Mouse (Mus musculus) fat pad, adult 2 months (tissue): ENCODE results near the gene Mgll.

Source experiments
- DNase-seq: peaks from one replicate; pipeline ENCODE4 v3.0.0-alpha.2; 2011; ENCODE audit warnings: low read depth, low spot score; ENCODE audit errors: extremely low read depth

Gene Mgll

GRCm38 (mm10) chr6:88724313-88725195, at the start of gene Mgll:
Mgll (plus strand) TSS chr6:88724412.
- DNase-seq = no peak

- DNase-seq = no peak
Observed at GRCm38 (mm10) chr6:88675815-88676214, 48.4 kb upstream of the Mgll start.

DNA sequence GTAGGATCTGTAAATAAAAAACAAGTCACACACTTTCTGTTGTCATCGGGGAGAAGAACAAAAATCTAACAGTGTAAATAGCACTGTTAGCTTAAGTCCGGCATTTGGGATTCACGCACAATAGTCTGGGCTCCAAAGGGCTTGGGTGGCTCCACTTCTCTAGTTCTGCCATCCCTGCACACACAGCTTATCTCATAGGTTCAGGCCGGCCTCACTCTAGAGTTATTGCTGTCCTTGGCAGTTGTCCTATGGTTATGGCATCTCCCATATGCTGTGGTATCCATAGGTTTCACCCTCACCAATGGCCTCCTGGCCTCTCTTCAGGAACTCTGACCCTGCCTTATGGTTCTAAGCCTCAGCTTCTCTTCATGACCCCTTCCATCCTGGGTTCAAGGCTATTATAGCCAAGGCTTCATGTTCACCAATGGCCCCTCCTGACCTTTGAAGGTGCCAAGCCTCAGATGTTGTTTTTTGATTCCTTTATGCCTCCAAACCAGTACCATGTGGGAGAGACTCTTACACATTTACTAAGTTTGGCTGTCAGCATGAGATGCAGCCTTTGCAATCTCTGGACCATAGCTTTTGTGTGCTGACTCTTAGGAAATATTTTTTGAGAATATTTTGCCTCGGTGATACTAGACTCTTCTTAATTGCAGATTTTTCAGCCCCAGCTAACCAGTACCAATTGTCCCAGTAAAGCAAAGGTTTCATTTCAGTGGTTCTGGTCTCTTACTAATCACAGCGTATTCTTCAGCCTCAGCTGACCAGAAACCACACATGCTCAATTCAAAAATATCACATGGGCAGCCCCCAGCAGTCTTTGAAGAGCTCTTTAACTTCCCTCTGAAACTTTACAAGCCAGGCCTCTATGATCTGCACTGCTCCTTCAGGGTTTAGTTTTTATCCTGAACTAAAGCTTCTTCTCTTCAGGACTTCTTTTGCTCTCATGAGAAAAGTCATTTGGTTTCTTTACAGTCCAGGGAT, 47.2 kb upstream of the Mgll start:
- DNase-seq = no peak

- DNase-seq = no peak
Observed at GRCm38 (mm10) chr6:88677738-88678137, 46.5 kb upstream of the Mgll start.

DNA sequence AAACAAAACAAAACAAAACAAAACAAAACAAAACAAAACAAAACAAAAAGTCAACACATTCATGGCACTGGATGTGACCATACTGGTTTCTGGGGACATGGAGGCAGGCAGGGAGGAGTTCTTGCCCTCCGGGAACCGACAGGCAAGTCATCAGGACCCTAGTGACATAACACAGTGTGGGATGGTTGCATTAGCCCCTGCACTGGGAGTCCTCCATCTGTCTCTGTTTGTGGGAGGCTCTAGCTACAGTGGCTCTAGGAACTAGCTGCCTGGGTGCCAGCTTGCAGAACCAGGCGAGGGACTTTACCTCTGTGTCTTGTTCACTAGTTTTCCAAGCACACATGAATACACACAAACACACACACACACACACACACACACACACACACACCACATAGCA, 43.2 kb upstream of the Mgll start:
- DNase-seq = no peak

DNA sequence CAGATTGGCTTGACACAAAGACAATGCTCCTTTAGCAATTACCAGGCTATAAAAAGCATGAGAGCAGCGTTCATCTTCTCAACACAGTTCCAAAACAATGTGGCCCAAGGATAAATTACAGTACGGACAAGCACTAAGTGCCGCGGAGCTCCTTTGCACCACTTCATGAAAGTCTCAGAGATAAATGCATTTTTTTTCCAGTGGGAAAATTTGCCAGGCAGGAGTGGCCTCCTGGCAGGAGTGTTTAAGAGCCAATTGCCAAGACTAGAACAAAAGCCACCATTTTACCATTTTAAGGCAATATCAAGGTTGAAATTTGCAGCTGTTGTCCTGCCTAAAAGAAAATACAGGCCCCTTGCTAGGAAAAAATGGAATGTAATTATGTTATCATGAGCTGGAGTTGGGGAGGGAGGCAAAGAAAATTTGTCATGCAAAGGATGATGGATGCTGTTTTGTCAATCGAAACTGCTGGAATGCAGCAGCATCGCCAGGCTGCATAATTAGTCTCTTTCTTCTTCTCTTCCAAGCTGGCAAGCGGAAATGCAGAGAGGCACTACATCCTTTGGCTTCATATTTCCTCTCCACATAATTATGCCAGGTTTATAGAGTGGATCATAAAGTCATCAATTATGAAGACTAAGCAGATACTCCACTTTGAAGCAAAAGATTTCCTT, 40.7 kb upstream of the Mgll start:
- no peak for DNase-seq

GRCm38 (mm10) chr6:88688171-88688570, 36.0 kb upstream of the Mgll start:
- no peak for DNase-seq

GRCm38 (mm10) chr6:88688712-88689111, 35.5 kb upstream of the Mgll start:
- no peak for DNase-seq

DNA sequence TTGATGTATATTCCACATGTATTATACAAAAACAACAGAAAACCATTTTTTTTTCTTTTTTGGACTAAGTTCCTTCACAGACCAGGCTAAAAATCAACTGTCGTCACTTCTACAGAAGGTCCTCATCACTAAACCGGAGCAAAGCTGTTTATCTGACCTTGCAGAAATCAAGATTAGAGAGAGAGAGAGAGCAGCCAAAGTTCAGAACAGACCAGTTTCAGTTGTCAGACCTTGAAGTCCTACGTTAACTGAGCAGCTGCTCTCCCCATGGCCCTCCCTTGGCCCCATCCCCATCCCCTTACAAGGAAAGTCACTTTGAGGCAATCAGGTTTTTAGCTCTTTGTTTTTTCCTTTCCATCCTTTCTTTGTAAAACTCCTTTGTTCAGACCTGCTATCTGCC, 34.0 kb upstream of the Mgll start:
- no peak for DNase-seq

DNA sequence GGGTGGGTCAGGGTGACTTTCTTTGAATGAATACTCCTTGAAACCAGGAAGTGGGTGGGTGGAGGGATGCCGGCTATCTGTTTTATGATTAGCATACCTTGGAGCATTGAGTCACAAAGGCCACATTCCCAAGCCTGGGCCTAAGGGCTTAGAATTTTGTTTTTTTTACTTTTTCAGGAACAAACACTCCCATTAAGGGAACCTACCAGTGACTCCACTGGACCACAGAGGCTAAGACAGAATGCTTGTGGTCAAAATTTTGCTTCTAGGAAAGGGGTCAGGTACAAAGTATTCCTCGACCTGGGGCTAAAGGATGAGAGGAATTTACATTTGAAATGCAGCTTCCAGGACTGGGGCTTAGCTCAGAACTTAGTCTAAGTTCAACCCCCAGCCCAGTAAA, 32.9 kb upstream of the Mgll start:
- DNase-seq = no peak

DNA sequence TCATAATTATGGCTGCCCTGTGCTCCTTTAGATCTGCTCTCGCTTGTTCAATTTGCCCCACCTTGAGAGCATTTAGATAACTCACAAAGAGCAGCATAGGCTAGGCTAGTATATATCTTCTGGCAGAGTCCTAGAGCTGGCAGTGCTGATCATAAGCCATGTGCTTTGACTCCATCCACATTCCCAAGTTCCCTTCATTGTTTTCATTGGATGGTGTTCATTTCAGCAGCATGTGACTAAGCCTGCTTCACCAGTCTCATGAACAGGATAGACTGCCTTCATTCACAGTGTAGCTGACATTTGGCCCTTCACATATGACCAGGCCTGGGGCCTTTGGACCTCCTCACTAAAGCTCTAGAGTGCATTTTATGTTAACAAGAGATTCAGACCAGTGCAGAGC, 21.3 kb upstream of the Mgll start:
- DNase-seq = no peak

GRCm38 (mm10) chr6:88703731-88704130, 20.5 kb upstream of the Mgll start:
- DNase-seq = no peak

DNA sequence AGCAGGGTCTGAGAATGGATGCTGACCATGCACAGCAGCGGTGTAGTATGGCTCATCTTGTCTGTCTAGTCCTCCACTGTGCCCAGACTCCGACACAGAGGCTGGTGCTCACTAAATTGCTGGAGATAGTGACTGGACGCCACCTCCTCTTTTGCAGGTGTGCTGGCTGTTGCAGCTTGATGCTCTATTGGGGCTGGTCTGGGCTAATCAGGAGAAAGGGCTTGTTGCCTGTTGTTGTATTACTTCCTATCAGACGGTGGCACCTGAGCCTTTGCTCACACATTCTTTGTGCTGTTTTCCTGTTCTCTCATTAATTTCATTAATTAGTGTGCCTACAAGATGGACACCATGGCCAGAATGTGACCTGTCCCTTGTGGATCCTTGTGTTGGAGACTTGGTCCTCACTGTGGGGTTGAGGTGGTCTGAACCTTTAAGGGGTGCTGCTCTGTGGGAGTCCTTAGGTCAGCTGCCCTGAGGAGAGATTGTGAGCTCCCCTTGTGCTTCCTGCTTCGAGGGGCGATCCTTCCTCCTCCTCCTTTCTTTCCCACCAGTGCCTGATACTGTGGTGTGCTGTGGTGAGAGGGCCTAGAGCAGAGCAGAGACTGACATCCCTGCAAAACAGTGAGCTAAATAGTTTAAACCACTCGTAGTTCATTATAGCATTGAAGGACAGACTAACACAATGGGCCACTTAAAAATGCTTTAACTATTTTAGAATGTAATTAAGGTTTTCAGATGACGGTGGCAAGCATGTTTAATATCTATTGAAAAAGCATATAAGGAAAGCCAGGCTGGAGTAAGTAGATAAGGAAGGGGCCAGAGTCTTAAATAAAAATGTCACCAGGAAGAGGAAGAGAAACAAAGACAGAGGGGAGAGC, 15.6 kb upstream of the Mgll start:
- DNase-seq = no peak

GRCm38 (mm10) chr6:88709279-88709575, 15.0 kb upstream of the Mgll start:
- DNase-seq = no peak

GRCm38 (mm10) chr6:88711313-88711712, 12.9 kb upstream of the Mgll start:
- no peak for DNase-seq

DNA sequence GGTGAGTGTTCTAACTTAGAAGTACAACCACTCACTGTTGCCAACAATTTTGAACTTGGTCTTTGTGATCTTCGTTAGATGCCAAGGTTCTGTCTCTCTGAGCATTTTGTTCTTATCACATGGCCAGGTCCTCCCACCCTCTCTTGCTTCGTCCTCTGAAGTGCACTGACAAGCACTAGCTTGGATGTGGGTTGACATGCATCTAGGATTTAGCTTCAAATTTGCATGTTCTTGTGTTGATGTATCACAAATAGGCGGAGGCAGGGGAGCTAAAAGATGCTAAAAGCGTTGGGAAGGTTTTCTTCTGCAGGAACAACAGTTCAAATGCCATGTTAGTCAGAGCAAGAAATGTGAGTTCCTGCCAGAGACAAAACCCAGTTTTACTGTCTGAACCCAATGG, 12.1 kb upstream of the Mgll start:
- DNase-seq = no peak

- no peak for DNase-seq
Observed at GRCm38 (mm10) chr6:88713320-88713719, 10.9 kb upstream of the Mgll start.

DNA sequence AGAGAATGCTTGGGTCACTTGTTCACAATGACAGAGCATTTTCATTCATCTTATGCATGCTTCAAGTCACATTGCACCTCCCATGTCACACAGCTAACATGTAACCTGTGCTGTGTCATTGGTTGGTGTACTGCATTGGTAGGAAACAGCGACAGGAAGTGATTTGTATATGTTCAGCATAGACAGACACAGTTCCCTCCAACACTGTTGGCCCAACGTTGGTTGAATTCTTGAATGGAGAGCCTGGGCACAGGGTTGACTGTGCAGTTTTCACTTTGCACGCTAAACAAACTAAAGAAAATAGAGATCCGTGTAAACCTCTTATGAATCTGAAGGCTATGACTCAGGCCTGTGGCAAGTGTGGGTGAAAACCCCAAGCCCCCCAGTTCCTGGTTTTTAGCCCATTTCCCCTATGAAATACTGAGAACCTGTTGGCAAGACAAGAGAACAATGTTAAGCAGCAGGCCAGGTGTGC, 10.0 kb upstream of the Mgll start:
- no peak for DNase-seq

GRCm38 (mm10) chr6:88715378-88715781, 8.8 kb upstream of the Mgll start:
- DNase-seq = no peak

GRCm38 (mm10) chr6:88715966-88716365, 8.2 kb upstream of the Mgll start:
- no peak for DNase-seq
